Mouse (Mus musculus): Measurements from ENCODE around the gene Dagla.

GRCm38 (mm10) chr19:10216101-10216500 lies 88.6 kb downstream of the Dagla start:
- TF ChIP-seq CTCF (IDR thresholded peaks at IDR 0.05; ENCODE audit: low read depth) = no peak
- no peak for TF ChIP-seq EP300 (IDR thresholded peaks at IDR 0.05; ENCODE audit: low read depth)

All from heart, postnatal 0 days (tissue).